Mouse (Mus musculus): ENCODE data around the gene Ddx31. TPM values are rescaled to one million over a fixed set of nuclear protein-coding genes. Genes with fewer than 3 reads are reported as not detected.

The Ddx31 gene
- polyA plus RNA-seq, 1 experiment = not detected

- no peak overlapping the region for H3K27ac ChIP-seq (ENCODE audit: insufficient read depth, low read depth, low read length)
- TF ChIP-seq POLR2A (IDR thresholded peaks at IDR 0.05; ENCODE audit: insufficient read depth, low read depth, low read length) (no peak), CTCF (IDR thresholded peaks at IDR 0.05; ENCODE audit: insufficient read depth, low read depth, low read length) (no peak)
- 82% methylated on average over 7 of the region's 7 CpGs for WGBS
- peaks cover 12% of the 10 kb centered on the region for H3K4me1 ChIP-seq (ENCODE audit: control insufficient read depth, insufficient read depth, low read length)
- H3K4me3 ChIP-seq (ENCODE audit: insufficient read depth, low read depth, low read length) = no peak overlapping the region
Observed at GRCm38 (mm10) chr2:28938997-28939396, 98.8 kb downstream of the Ddx31 start.

GRCm38 (mm10) chr2:28943666-28944516, 103.7 kb downstream of the Ddx31 start:
- TF ChIP-seq POLR2A (IDR thresholded peaks at IDR 0.05; ENCODE audit: insufficient read depth, low read depth, low read length) = no peak
- no peak for TF ChIP-seq CTCF (IDR thresholded peaks at IDR 0.05; ENCODE audit: insufficient read depth, low read depth, low read length)
- Histone ChIP-seq H3K4me1 (ENCODE audit: control insufficient read depth, insufficient read depth, low read length) (peaks cover 14% of the 10 kb centered on the region), H3K4me3 (ENCODE audit: insufficient read depth, low read depth, low read length) (no peak overlapping the region), H3K27ac (ENCODE audit: insufficient read depth, low read depth, low read length) (no peak overlapping the region)
- 46% methylated on average over 30 of the region's 30 CpGs for WGBS

- H3K27ac ChIP-seq (ENCODE audit: insufficient read depth, low read depth, low read length) = no peak overlapping the region
- WGBS = 53% methylated on average over 6 of the region's 6 CpGs
- TF ChIP-seq POLR2A (IDR thresholded peaks at IDR 0.05; ENCODE audit: insufficient read depth, low read depth, low read length) (no peak), CTCF (IDR thresholded peaks at IDR 0.05; ENCODE audit: insufficient read depth, low read depth, low read length) (no peak)
Observed at GRCm38 (mm10) chr2:28945388-28945787, 105.2 kb downstream of the Ddx31 start.

GRCm38 (mm10) chr2:28946312-28946711, 106.1 kb downstream of the Ddx31 start:
- H3K4me1 ChIP-seq (ENCODE audit: control insufficient read depth, insufficient read depth, low read length) = 0 out of 2 replicates have a peak, but pooled peaks cover 4% of the 10 kb centered on the region
- H3K27ac ChIP-seq (ENCODE audit: insufficient read depth, low read depth, low read length) = no peak overlapping the region
- no peak overlapping the region for H3K4me3 ChIP-seq (ENCODE audit: insufficient read depth, low read depth, low read length)
- TF ChIP-seq POLR2A (IDR thresholded peaks at IDR 0.05; ENCODE audit: insufficient read depth, low read depth, low read length) = no peak
- TF ChIP-seq CTCF (IDR thresholded peaks at IDR 0.05; ENCODE audit: insufficient read depth, low read depth, low read length) = no peak
- 90% methylated on average over 3 of the region's 3 CpGs for WGBS

More at GRCm38 (mm10) chr2:28945388-28945787, 105.2 kb downstream of the Ddx31 start:
- Histone ChIP-seq H3K4me3 (ENCODE audit: insufficient read depth, low read depth, low read length) (no peak overlapping the region), H3K4me1 (ENCODE audit: control insufficient read depth, insufficient read depth, low read length) (0 out of 2 replicates have a peak, but pooled peaks cover 4% of the 10 kb centered on the region)

- WGBS = 80% methylated on average over 8 of the region's 8 CpGs
- H3K4me3 ChIP-seq (ENCODE audit: insufficient read depth, low read depth, low read length) = no peak overlapping the region
- TF ChIP-seq POLR2A (IDR thresholded peaks at IDR 0.05; ENCODE audit: insufficient read depth, low read depth, low read length) (no peak), CTCF (IDR thresholded peaks at IDR 0.05; ENCODE audit: insufficient read depth, low read depth, low read length) (no peak)
Observed at GRCm38 (mm10) chr2:28952981-28953380, 112.8 kb downstream of the Ddx31 start.

GRCm38 (mm10) chr2:28954595-28954994, 114.4 kb downstream of the Ddx31 start:
- H3K4me1 ChIP-seq (ENCODE audit: control insufficient read depth, insufficient read depth, low read length) = no peaks in the 10 kb centered on the region
- TF ChIP-seq CTCF (IDR thresholded peaks at IDR 0.05; ENCODE audit: insufficient read depth, low read depth, low read length) = no peak
- no peak for TF ChIP-seq POLR2A (IDR thresholded peaks at IDR 0.05; ENCODE audit: insufficient read depth, low read depth, low read length)
- 82% methylated on average over 9 of the region's 9 CpGs for WGBS

More at GRCm38 (mm10) chr2:28952981-28953380, 112.8 kb downstream of the Ddx31 start:
- H3K4me1 ChIP-seq (ENCODE audit: control insufficient read depth, insufficient read depth, low read length) = no peaks in the 10 kb centered on the region
- no peak overlapping the region for H3K27ac ChIP-seq (ENCODE audit: insufficient read depth, low read depth, low read length)

More at GRCm38 (mm10) chr2:28954595-28954994, 114.4 kb downstream of the Ddx31 start:
- H3K4me3 ChIP-seq (ENCODE audit: insufficient read depth, low read depth, low read length) = no peak overlapping the region
- H3K27ac ChIP-seq (ENCODE audit: insufficient read depth, low read depth, low read length) = no peak overlapping the region

Other genes with a start within 250 kb of the Ddx31 start
- not detected in 2 replicates for gene Gfi1b, start 218.4 kb upstream of the Ddx31 start, polyA plus RNA-seq (2012; ENCODE audit: insufficient read depth, insufficient read length, low replicate concordance, missing spikeins)
- not detected in 2 replicates for gene Tsc1, start 199.2 kb upstream of the Ddx31 start, polyA plus RNA-seq (2012; ENCODE audit: insufficient read depth, insufficient read length, low replicate concordance, missing spikeins)
- gene Spaca9, start 140.7 kb upstream of the Ddx31 start, polyA plus RNA-seq (2012; ENCODE audit: insufficient read depth, insufficient read length, low replicate concordance, missing spikeins) = not detected in 2 replicates
- not detected in 2 replicates for gene Ak8, start 140.2 kb upstream of the Ddx31 start, polyA plus RNA-seq (2012; ENCODE audit: insufficient read depth, insufficient read length, low replicate concordance, missing spikeins)
- not detected in 2 replicates for gene Gtf3c4, start within 50 bp of the Ddx31 start, polyA plus RNA-seq (2012; ENCODE audit: insufficient read depth, insufficient read length, low replicate concordance, missing spikeins)
- gene Barhl1, start 76.3 kb downstream of the Ddx31 start, polyA plus RNA-seq (2012; ENCODE audit: insufficient read depth, insufficient read length, low replicate concordance, missing spikeins) = not detected in 2 replicates
- gene Cfap77, start 214.7 kb downstream of the Ddx31 start, polyA plus RNA-seq (2012; ENCODE audit: insufficient read depth, insufficient read length, low replicate concordance, missing spikeins) = not detected in 2 replicates
- gene Ttf1, start 219.9 kb downstream of the Ddx31 start, polyA plus RNA-seq (2012; ENCODE audit: insufficient read depth, insufficient read length, low replicate concordance, missing spikeins) = not detected in 2 replicates